Mouse (Mus musculus) right cerebral cortex, postnatal 10 days (tissue): ENCODE measurements around the gene Ptges2.
A peak's percentile ranks its signal among the peaks of the same experiment; 100 is the strongest.
"Not testable (repeated sequence)": the region's sequence is repeated elsewhere in the genome, so short reads cannot be mapped to it uniquely, and the experiment has no call there.

Experiments
- DNase-seq, 2 experiments: peaks; one replicate each; pipeline ENCODE4 v3.0.0; 2021; ENCODE audit warnings: low spot score in 2 of 2

Gene Ptges2

DNA sequence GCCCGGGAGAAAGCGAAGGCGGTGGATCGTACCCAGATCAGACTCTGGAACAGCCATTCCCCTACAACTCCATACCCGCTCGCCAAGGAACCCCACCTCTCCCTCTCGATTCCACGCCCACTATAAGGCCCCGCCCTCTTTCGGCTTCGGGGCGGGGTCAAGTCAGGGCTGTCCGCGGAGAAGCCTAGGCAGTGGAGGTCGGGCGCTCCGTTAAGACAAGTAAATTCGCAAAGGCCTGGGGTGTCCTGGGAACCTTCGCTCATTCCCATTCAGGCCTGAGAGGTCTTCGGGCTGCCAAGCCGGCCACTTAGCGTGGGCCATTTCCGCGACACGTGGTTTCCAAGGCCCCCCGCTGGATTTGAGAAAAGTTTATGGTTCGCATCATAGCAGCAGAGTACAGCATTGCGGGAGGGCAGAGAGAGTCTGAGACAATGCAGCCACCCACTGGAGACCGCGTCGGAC is at the start of gene Ptges2:
Gene Ptges2, plus strand, starts transcription at position 413 of the 462 bp plus-strand sequence.
- peak; percentile 89 to 92 for DNase-seq

- no peak for DNase-seq
Observed at GRCm38 (mm10) chr2:32347019-32347418, 48.7 kb upstream of the Ptges2 start.

- DNase-seq: peak; percentile 58 to 64
Observed at GRCm38 (mm10) chr2:32348311-32348710, 47.4 kb upstream of the Ptges2 start.

GRCm38 (mm10) chr2:32349625-32350255 is 46.0 kb upstream of the Ptges2 start:
- DNase-seq: peak in 1 of 2 experiments; percentile 63

DNA sequence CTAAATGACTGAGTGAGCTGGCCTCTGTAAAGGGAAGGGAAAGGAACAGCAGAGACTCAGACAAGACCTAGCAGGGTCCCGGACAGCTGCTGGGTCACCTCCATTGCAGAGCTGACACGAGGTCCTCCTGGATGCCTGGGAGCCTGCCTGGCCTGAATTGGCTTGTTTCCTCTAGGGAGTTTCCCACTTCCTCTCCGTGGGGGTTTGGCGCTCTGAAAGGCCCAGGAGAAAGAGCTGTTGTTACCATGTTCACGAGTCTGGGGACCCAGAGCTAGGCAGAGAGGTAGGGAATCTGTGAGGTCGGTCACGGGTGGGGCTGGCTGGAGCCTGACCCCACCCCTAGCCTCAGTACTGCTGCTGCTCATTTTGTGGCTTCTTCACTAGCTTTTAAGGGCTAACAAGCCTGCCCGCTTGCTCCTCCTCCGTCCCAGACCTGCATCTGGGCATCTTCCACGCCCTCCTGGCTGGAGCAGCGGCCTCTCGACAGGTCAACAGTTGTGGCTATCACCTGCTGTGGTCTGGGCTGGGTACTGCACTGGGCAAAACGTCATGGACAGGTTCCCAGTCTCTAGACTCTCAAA is 45.1 kb upstream of the Ptges2 start:
- DNase-seq: no peak

- peak; percentile 60 to 70 for DNase-seq
Observed at GRCm38 (mm10) chr2:32351471-32351961, 44.2 kb upstream of the Ptges2 start.

DNA sequence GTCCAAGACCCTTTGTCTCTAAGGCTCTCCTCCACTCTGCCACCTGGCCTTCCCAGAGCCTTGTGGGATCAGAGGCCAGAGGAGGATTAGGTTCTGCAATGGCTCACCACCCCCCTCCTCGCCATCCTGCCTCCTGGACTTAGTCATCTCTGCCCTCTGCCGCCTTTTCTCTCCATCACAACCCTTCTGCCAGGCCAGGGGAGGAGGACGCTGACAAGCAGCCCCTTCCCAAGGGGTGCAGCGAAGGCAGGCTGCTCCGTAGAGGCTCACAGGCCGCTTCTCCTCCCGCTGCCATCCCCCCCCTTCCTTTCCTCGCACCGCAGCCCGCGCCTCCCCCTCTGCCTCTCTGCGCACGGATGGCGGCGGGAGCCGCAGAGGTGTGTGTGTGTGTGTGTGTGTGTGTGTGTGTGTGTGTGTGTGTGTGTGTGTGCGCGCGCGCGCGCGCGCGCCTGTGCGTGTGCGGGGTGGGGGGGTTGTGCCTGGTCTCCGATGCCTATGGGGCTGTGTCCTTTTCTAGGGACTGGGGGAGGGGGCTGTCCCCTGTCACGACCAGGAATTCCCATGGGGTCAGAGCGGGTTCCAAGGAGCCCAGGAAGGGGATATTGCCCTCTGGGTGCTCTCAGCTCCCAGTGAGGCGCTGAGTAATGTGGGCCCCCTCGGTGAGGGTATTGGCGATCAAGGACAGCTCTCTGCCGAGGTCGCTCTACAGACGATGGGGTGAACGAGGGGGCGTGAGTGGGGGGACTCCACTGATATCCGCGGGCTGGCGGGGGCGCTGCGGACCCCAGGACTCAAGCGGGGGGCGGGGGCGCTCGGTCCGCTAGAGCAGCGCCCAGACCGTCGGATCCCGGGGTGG is 43.3 kb upstream of the Ptges2 start, which contains the start of gene Ciz1:
Gene Ciz1, plus strand, starts transcription at position 177 of the 856 bp plus-strand sequence.
- peak; percentile 81 for DNase-seq

GRCm38 (mm10) chr2:32353007-32353542 is 42.6 kb upstream of the Ptges2 start, which contains the start of gene Dnm1:
Dnm1 (minus strand) TSS chr2:32353338.
- peak; percentile 95 to 96 for DNase-seq

DNA sequence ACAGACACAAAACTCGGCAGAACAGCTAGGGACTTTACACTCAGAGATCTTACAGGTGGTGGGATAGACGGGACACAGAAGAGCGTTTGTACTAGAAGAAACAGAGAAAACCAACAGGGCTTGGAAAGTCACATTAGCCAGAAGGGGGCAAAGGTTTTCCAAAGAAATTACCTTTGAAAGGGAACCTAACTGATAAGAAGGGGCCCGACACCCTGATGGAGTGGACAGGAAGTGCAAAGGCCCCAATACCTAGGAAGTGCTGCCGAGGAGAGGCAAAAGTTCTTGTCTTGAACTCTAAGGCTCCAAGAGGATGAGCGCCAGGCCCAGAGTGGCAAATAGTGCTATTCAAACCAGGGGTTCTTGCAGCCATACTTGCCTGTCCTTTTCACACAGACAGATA is 41.9 kb upstream of the Ptges2 start:
- no peak for DNase-seq

DNA sequence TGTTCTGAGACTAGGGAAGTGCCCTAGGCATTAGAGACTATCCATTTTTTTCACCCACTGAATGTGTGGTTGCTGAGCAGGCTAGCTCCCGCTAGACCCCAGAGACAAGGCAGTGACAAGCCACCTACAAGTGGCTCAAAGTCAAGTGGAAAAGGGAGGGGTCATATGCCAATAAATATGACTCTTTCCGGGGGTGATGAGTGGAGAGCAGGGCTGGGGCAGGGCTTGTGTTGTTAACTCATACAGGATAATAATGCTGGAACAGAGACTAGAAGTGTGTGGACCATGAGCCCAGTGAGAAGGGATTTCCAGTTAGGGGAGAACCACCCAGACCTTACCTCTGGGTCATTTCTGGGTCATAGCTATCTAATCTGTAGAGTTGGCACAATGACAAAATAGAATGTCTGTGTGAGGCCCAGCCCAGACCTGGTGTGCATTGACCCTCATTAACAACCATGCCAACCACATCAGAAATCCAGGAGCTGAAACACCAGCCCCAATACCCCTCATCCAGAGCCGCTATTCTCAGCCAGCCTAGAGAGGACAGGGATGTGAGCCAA is 41.3 kb upstream of the Ptges2 start:
- DNase-seq: no peak

GRCm38 (mm10) chr2:32356216-32356615 is 39.5 kb upstream of the Ptges2 start:
- DNase-seq: no peak

DNA sequence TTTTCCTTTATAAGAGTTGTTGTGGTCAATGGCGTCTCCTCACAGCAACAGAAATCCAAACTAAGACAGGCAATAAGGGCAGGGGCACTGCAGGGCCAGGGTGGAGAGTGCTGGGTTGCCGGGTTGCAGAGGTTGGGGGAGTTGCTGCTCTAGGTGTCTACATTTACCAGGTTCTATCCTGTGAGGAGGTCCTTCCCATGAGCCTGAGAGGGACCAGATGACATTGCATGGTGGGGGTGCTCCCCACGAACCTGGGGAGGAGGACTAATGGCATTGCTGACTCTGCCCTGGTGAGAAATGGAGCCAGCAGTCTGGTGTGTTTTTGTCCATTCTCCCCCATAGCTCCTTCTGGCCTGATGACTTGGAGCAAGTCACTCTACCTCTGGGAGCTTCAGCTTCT is 38.0 kb upstream of the Ptges2 start:
- no peak for DNase-seq

DNA sequence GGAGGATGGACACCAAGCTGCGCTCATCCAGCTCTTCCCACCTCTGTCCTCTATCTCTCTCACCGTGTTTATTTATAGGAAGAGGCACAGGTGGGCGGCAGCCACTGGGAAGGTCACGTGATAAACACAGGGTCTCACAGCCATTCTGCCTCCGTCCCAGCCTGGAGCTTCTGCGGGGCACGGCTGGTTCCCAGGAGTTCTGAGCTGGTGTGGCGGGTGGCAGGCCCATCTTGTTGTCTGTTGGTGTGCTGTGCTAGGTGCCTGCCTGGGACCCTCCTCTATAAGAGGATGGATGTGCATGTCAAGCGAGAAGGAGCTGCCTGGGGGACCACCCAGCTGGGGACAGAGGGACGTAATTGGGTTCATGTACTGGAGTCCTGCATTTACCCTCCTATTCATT is 37.3 kb upstream of the Ptges2 start:
- no peak for DNase-seq

DNA sequence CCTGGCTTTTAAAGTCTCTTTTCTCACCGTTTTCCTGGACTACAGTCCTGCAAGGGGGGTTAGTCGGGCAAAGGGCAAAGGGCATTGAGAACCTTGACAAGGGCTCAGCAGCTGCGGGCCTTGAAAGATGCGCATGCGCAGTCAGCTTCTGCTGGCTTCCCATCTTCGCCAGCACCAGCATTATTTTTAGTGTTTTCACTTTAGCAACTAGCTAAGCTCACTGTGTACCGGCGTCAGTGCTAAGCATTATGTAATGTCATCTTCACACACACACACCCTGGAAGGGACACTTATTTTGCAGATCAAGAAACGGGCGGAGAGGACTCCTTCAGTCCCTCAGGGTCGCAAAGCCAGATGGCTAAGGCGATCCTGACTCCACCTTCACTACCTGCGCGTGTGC is 35.0 kb upstream of the Ptges2 start:
- peak; percentile 83 to 90 for DNase-seq

DNA sequence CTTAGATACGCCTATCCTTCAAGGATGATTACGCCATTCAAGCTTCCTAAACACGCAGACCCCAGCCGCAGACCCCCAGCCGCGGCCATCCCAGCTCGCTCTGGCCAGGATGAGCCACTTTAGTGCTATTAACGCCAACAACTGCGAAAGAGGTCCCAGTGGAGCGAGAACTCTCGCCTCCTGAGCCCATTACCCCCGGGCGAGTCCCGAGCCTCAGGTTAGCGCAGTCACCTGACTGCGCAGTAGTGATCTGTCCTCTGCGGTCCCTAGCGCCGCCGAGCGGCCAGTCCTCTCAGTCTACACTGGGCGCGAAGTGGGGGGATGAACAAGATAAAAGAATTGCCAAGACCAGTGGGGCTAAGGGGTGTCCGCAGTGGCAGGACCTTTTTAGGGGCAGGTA is 34.3 kb upstream of the Ptges2 start:
- DNase-seq: peak; percentile 81 to 82

- DNase-seq: not testable (repeated sequence)
Observed at GRCm38 (mm10) chr2:32362274-32362673, 33.4 kb upstream of the Ptges2 start.

GRCm38 (mm10) chr2:32362817-32363340 is 32.8 kb upstream of the Ptges2 start:
- DNase-seq: peak; percentile 92 to 93

GRCm38 (mm10) chr2:32363376-32364106 is 32.2 kb upstream of the Ptges2 start:
- DNase-seq: no peak

DNA sequence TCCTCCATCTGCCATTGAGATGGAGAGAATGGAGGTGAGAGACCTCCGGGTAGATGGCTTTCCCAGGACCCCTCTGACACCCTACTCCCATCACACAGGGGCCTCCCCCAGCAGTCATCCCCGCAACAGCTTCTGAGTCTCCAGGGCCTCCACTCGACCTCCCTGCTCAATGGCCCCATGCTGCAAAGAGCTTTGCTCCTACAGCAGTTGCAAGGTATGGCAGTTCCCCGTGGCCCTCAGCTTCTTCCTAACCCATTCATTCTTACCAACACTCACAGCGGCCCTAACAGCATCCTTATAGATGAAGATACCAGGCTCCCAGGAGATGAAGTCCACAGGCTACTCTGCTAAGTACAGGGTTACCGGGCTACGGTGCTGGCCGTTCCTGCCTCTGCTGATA is 31.6 kb upstream of the Ptges2 start:
- no peak for DNase-seq

GRCm38 (mm10) chr2:32367315-32367714 is 28.4 kb upstream of the Ptges2 start:
- DNase-seq: no peak

DNA sequence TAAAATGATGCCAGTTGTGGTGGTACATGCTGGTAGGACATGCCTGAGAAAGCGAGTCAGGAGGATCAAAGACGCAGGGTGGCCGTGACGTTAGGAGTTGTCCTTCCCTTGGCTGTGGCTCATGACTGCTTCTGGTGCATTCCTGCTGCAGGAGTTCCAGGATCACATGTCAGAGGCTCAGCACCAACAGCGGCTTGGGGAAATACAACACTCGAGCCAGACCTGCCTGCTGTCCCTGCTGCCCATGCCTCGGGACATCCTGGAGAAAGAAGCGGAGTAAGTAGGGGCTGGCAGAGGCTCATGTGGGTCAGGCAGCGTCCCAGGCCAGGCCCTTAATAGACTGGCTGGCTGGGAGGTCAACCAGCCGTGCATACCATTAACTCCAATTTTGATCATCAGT is 21.5 kb upstream of the Ptges2 start:
- DNase-seq: no peak
